Mouse (Mus musculus): ENCODE measurements around the gene Orm2. TPM values are rescaled to one million over a fixed set of nuclear protein-coding genes. Genes with fewer than 3 reads are reported as not detected.

Orm2 gene
- not detected in 2 replicates for total RNA-seq (2012; rRNA removed)
- not detected in 2 replicates for total RNA-seq (2014; rRNA removed)
- 0.53 TPM in 1 of 2 replicates, not detected in the other for polyA plus RNA-seq (2012; ENCODE audit: insufficient read length, low read depth)

- H3K36me3 ChIP-seq (replicated peaks in 1 of 2; ENCODE audit: control insufficient read depth in 1 of 2, insufficient read depth in 1 of 2, low read length in 1 of 2): peaks cover 46 to 72% of the 10 kb centered on the region in 2 experiments
- H3K9ac ChIP-seq (ENCODE audit: insufficient read depth, low read depth): no peak within 1 kb of the TSS
- H3K9me3 ChIP-seq (replicated peaks; ENCODE audit: low read length): no peaks in the 10 kb centered on the region
- H3K4me1 ChIP-seq (ENCODE audit: control insufficient read depth in 1 of 2, insufficient read depth in 2 of 2): peaks cover 15 to 19% of the 10 kb centered on the region in 2 experiments
- TF ChIP-seq POLR2AphosphoS2 (IDR thresholded peaks at IDR 0.05; ENCODE audit: low read depth, low read length) (peak; percentile 29; the same call in 1 of the 2 replicates), CHD1 (IDR thresholded peaks at IDR 0.05; ENCODE audit: low read depth, low read length) (no peak)
- no peaks in the 10 kb centered on the region for H3K79me2 ChIP-seq (replicated peaks; ENCODE audit: control insufficient read depth, extremely low read depth, insufficient read depth, poor library complexity, severe bottlenecking)
- dilution Hi-C loops (cut with MboI; ENCODE audit: extremely low pct_ligation_motif_present, extremely low pct_unique_long_range_greater_than_20kb, low sequenced_read_pairs) (no loop called here), in situ Hi-C loops (cut with MboI; ENCODE audit: low pct_ligation_motif_present, low pct_unique_long_range_greater_than_20kb, low sequenced_read_pairs) (no loop called here)
- H3K4me2 ChIP-seq (ENCODE audit: insufficient read depth, low read depth, poor library complexity, severe bottlenecking): no peak within 1 kb of the TSS
- DNase-seq (ENCODE audit: extremely low read depth): no peak
- H3K27ac ChIP-seq (ENCODE audit: insufficient read depth, low read depth): no peak within 1 kb of the TSS
- H3K27me3 ChIP-seq (replicated peaks): no peaks in the 10 kb centered on the region
- H3K4me3 ChIP-seq (replicated peaks in 1 of 3; ENCODE audit: low read depth in 2 of 3, low read length in 2 of 3, poor library complexity in 1 of 3): no peak within 1 kb of the TSS
Observed at GRCm38 (mm10) chr4:63362150-63362549, at the start of gene Orm2. Gene Orm2 (plus strand): TSS chr4:63362449.

GRCm38 (mm10) chr4:63314063-63314462 is 48.2 kb upstream of the Orm2 start:
- dilution Hi-C loops (cut with MboI; ENCODE audit: extremely low pct_ligation_motif_present, extremely low pct_unique_long_range_greater_than_20kb, low sequenced_read_pairs): no loop called here
- Histone ChIP-seq H3K9me3 (replicated peaks; ENCODE audit: low read length) (no peaks in the 10 kb centered on the region), H3K36me3 (replicated peaks in 1 of 2; ENCODE audit: control insufficient read depth in 1 of 2, insufficient read depth in 1 of 2, low read length in 1 of 2) (no peaks in the 10 kb centered on the region), H3K9ac (ENCODE audit: insufficient read depth, low read depth) (no peak overlapping the region), H3K4me3 (replicated peaks in 1 of 3; ENCODE audit: low read depth in 2 of 3, low read length in 2 of 3, poor library complexity in 1 of 3) (no peak overlapping the region), H3K4me2 (ENCODE audit: insufficient read depth, low read depth, poor library complexity, severe bottlenecking) (no peak overlapping the region), H3K27me3 (replicated peaks) (peaks cover 98% of the 10 kb centered on the region), H3K27ac (ENCODE audit: insufficient read depth, low read depth) (no peak overlapping the region), H3K79me2 (replicated peaks; ENCODE audit: control insufficient read depth, extremely low read depth, insufficient read depth, poor library complexity, severe bottlenecking) (no peaks in the 10 kb centered on the region), H3K4me1 (ENCODE audit: control insufficient read depth in 1 of 2, insufficient read depth in 2 of 2) (no peaks in the 10 kb centered on the region)
- TF ChIP-seq ZC3H11A (IDR thresholded peaks at IDR 0.05; ENCODE audit: low read depth, low read length): no peak
- no peak for TF ChIP-seq CHD1 (IDR thresholded peaks at IDR 0.05; ENCODE audit: low read depth, low read length)
- TF ChIP-seq SIN3A (IDR thresholded peaks at IDR 0.05; ENCODE audit: low read length): no peak
- no peak for DNase-seq (ENCODE audit: extremely low read depth)
- in situ Hi-C loops (cut with MboI; ENCODE audit: low pct_ligation_motif_present, low pct_unique_long_range_greater_than_20kb, low sequenced_read_pairs): loop anchor here (5.0 kb wide), 1 partner anchor 97 kb away; no protein-coding TSS in a partner anchor

- no peak overlapping the region for H3K9ac ChIP-seq (ENCODE audit: insufficient read depth, low read depth)
- no peak for DNase-seq (ENCODE audit: extremely low read depth)
- TF ChIP-seq E2F4 (IDR thresholded peaks at IDR 0.05; ENCODE audit: insufficient replicate concordance, low read depth, low read length) (no peak), MEF2A (IDR thresholded peaks at IDR 0.05; ENCODE audit: borderline replicate concordance, low read depth, low read length) (no peak), RAD21 (IDR thresholded peaks at IDR 0.05; ENCODE audit: low read depth, low read length) (no peak), UBTF (IDR thresholded peaks at IDR 0.05; ENCODE audit: low read depth, low read length) (no peak), MAFK (IDR thresholded peaks at IDR 0.05; ENCODE audit: insufficient replicate concordance, low read length) (no peak), ZC3H11A (IDR thresholded peaks at IDR 0.05; ENCODE audit: low read depth, low read length) (no peak), POLR2AphosphoS2 (IDR thresholded peaks at IDR 0.05; ENCODE audit: low read depth, low read length) (no peak), CHD1 (IDR thresholded peaks at IDR 0.05; ENCODE audit: low read depth, low read length) (no peak), ZKSCAN1 (IDR thresholded peaks at IDR 0.05; ENCODE audit: borderline replicate concordance, low read depth, low read length) (no peak)
- H3K36me3 ChIP-seq (replicated peaks in 1 of 2; ENCODE audit: control insufficient read depth in 1 of 2, insufficient read depth in 1 of 2, low read length in 1 of 2): no peaks in the 10 kb centered on the region
- no peak overlapping the region for H3K27ac ChIP-seq (ENCODE audit: insufficient read depth, low read depth)
- H3K4me3 ChIP-seq (replicated peaks in 1 of 3; ENCODE audit: low read depth in 2 of 3, low read length in 2 of 3, poor library complexity in 1 of 3): no peak overlapping the region
- dilution Hi-C loops (cut with MboI; ENCODE audit: extremely low pct_ligation_motif_present, extremely low pct_unique_long_range_greater_than_20kb, low sequenced_read_pairs) (no loop called here), in situ Hi-C loops (cut with MboI; ENCODE audit: low pct_ligation_motif_present, low pct_unique_long_range_greater_than_20kb, low sequenced_read_pairs) (no loop called here)
- H3K27me3 ChIP-seq (replicated peaks): peaks cover 84% of the 10 kb centered on the region
- no peaks in the 10 kb centered on the region for H3K9me3 ChIP-seq (replicated peaks; ENCODE audit: low read length)
- H3K79me2 ChIP-seq (replicated peaks; ENCODE audit: control insufficient read depth, extremely low read depth, insufficient read depth, poor library complexity, severe bottlenecking): no peaks in the 10 kb centered on the region
- H3K4me1 ChIP-seq (ENCODE audit: control insufficient read depth in 1 of 2, insufficient read depth in 2 of 2): no peaks in the 10 kb centered on the region
- H3K4me2 ChIP-seq (ENCODE audit: insufficient read depth, low read depth, poor library complexity, severe bottlenecking): no peak overlapping the region
Observed at GRCm38 (mm10) chr4:63316076-63316746, 46.0 kb upstream of the Orm2 start.

Data from CH12.LX (cell line).